Mouse (Mus musculus) hindbrain, embryonic 10.5 days (tissue): Measurements from ENCODE around the gene Kcnab2. TPM values are rescaled to one million over a fixed set of nuclear protein-coding genes. Genes with fewer than 3 reads are reported as not detected.

ENCODE experiments used
- DNase-seq: peaks from one replicate; pipeline ENCODE4 v3.0.0-alpha.2; 2017; ENCODE audit warnings: low spot score
- H3K27ac ChIP-seq: fragments of 300-500 bp; sonication (generic); 2 replicates; pipeline ENCODE4 v1.5.1; 2016; ENCODE audit warnings: mild to moderate bottlenecking, moderate library complexity
- H3K27me3 ChIP-seq: fragments of 300-500 bp; sonication (generic); 2 replicates; pipeline ENCODE4 v1.6.1; 2016; ENCODE audit warnings: mild to moderate bottlenecking; ENCODE audit not compliant: poor library complexity, insufficient read depth, severe bottlenecking
- H3K36me3 ChIP-seq: fragments of 300-500 bp; sonication (generic); 2 replicates; pipeline ENCODE4 v1.6.1; 2016; ENCODE audit warnings: mild to moderate bottlenecking, moderate library complexity
- H3K4me1 ChIP-seq: fragments of 300-500 bp; sonication (generic); replicated peaks from 2 replicates; pipeline ENCODE4 v1.6.1; 2016; ENCODE audit warnings: mild to moderate bottlenecking
- H3K4me3 ChIP-seq: fragments of 300-500 bp; sonication (generic); 2 replicates; pipeline ENCODE4 v1.5.1; 2016; ENCODE audit warnings: mild to moderate bottlenecking, moderate library complexity
- H3K9me3 ChIP-seq: fragments of 300-500 bp; sonication (generic); 2 replicates; pipeline ENCODE4 v1.6.1; 2016; ENCODE audit warnings: mild to moderate bottlenecking, moderate library complexity
- whole genome bisulfite sequencing: fragments of 180-500 bp; shearing (Covaris S2); methylation state at CpG from one replicate; pipeline ENCODE4 v1.1.7; 2016; 5-methylcytosine and 5-hydroxymethylcytosine counted together
- polyA plus RNA-seq: library from polyadenylated mRNA; unstranded; fragments of >200 nt; fragmentation: Nextera tagmentation; extraction: Ambion mirVana; gene quantifications from 2 replicates; pipeline ENCODE4 v1.2.1, GENCODE M21; 2016

Kcnab2 gene
- polyA plus RNA-seq, 1 experiment from 2014 or later, result 16.0 TPM

- 83% methylated on average over 3 of the region's 3 CpGs for WGBS
- H3K36me3 ChIP-seq, result no peaks in the 10 kb centered on the region
- no peak overlapping the region for H3K4me3 ChIP-seq
- no peaks in the 10 kb centered on the region for H3K27me3 ChIP-seq
- peaks cover 16% of the 10 kb centered on the region for H3K4me1 ChIP-seq
- no peak for DNase-seq
- 0 out of 2 replicates have a peak overlapping the region, but pooled peaks have one; percentile 8 for H3K27ac ChIP-seq
- no peaks in the 10 kb centered on the region for H3K9me3 ChIP-seq
Measured at GRCm38 (mm10) chr4:152412524-152413080, 65.1 kb downstream of the Kcnab2 start.

GRCm38 (mm10) chr4:152410961-152411360, 66.7 kb downstream of the Kcnab2 start:
- Histone ChIP-seq H3K9me3 (no peaks in the 10 kb centered on the region), H3K27me3 (no peaks in the 10 kb centered on the region), H3K4me1 (peaks cover 11% of the 10 kb centered on the region), H3K27ac (no peak overlapping the region), H3K4me3 (no peak overlapping the region), H3K36me3 (no peaks in the 10 kb centered on the region)
- WGBS, result 87% methylated on average over 13 of the region's 13 CpGs
- no peak for DNase-seq

- H3K9me3 ChIP-seq, result no peaks in the 10 kb centered on the region
- no peak overlapping the region for H3K27ac ChIP-seq
- H3K4me3 ChIP-seq, result no peak overlapping the region
- H3K36me3 ChIP-seq, result no peaks in the 10 kb centered on the region
- H3K4me1 ChIP-seq, result 0 out of 2 replicates have a peak, but pooled peaks cover 6% of the 10 kb centered on the region
- DNase-seq, result no peak
- 84% methylated on average over 8 of the region's 8 CpGs for WGBS
- H3K27me3 ChIP-seq, result no peaks in the 10 kb centered on the region
Measured at GRCm38 (mm10) chr4:152406531-152406930, 71.1 kb downstream of the Kcnab2 start.

- no peaks in the 10 kb centered on the region for H3K9me3 ChIP-seq
- 0 out of 2 replicates have a peak, but pooled peaks cover 6% of the 10 kb centered on the region for H3K4me1 ChIP-seq
- H3K4me3 ChIP-seq, result no peak overlapping the region
- WGBS, result 86% methylated on average over 7 of the region's 7 CpGs
- no peak for DNase-seq
- H3K27me3 ChIP-seq, result no peaks in the 10 kb centered on the region
- H3K27ac ChIP-seq, result no peak overlapping the region
- H3K36me3 ChIP-seq, result no peaks in the 10 kb centered on the region
Measured at GRCm38 (mm10) chr4:152405671-152406201, 71.9 kb downstream of the Kcnab2 start.

DNA sequence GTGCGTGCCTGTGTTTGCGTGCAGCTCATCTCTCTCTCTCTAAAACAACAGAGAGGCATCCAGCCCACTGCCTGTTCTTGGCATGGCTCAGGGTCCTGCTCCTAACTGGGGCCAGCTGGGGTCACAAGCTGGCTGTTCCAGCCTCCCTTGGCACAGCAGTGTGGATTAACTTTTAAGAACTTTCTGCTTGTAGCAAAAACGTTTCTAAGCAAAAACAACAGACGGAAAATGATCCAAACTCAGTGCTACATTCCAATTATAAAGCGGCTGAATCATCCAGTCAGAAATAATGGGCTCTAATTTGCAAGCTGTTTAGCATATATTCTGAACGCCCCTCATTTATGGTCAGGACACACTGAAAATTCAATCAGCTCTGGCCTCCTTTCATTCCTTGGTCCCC, 72.5 kb downstream of the Kcnab2 start:
- no peak for DNase-seq
- H3K4me3 ChIP-seq, result no peak overlapping the region
- no peaks in the 10 kb centered on the region for H3K27me3 ChIP-seq
- H3K9me3 ChIP-seq, result no peaks in the 10 kb centered on the region
- 78% methylated on average over 6 of the region's 6 CpGs for WGBS
- no peak overlapping the region for H3K27ac ChIP-seq
- H3K4me1 ChIP-seq, result 0 out of 2 replicates have a peak, but pooled peaks cover 9% of the 10 kb centered on the region
- H3K36me3 ChIP-seq, result no peaks in the 10 kb centered on the region

- 80% methylated on average over 3 of the region's 3 CpGs for WGBS
- Histone ChIP-seq H3K4me1 (0 out of 2 replicates have a peak, but pooled peaks cover 7% of the 10 kb centered on the region), H3K4me3 (no peak overlapping the region), H3K9me3 (no peaks in the 10 kb centered on the region), H3K27ac (no peak overlapping the region), H3K36me3 (no peaks in the 10 kb centered on the region), H3K27me3 (no peaks in the 10 kb centered on the region)
- no peak for DNase-seq
Measured at GRCm38 (mm10) chr4:152398926-152399325, 78.7 kb downstream of the Kcnab2 start.

GRCm38 (mm10) chr4:152392627-152393026, 85.0 kb downstream of the Kcnab2 start:
- no peak for DNase-seq
- H3K27me3 ChIP-seq, result no peaks in the 10 kb centered on the region
- no peak overlapping the region; the same call in 1 of the 2 replicates for H3K27ac ChIP-seq
- peaks cover 13% of the 10 kb centered on the region for H3K4me1 ChIP-seq
- no peaks in the 10 kb centered on the region for H3K36me3 ChIP-seq
- 88% methylated on average over 17 of the region's 17 CpGs for WGBS
- H3K9me3 ChIP-seq, result no peaks in the 10 kb centered on the region
- no peak overlapping the region for H3K4me3 ChIP-seq

- peak overlapping the region; percentile 16; the same call in 1 of the 2 replicates for H3K27ac ChIP-seq
- DNase-seq, result no peak
- no peak overlapping the region for H3K4me3 ChIP-seq
- H3K9me3 ChIP-seq, result no peaks in the 10 kb centered on the region
- no peaks in the 10 kb centered on the region for H3K27me3 ChIP-seq
- peaks cover 13% of the 10 kb centered on the region for H3K4me1 ChIP-seq
- 79% methylated on average over 5 of the region's 5 CpGs for WGBS
- H3K36me3 ChIP-seq, result no peaks in the 10 kb centered on the region
Measured at GRCm38 (mm10) chr4:152392192-152392591, 85.5 kb downstream of the Kcnab2 start.

GRCm38 (mm10) chr4:152385644-152386043, 92.0 kb downstream of the Kcnab2 start:
- DNase-seq, result no peak
- Histone ChIP-seq H3K4me3 (no peak overlapping the region), H3K27ac (no peak overlapping the region)

DNA sequence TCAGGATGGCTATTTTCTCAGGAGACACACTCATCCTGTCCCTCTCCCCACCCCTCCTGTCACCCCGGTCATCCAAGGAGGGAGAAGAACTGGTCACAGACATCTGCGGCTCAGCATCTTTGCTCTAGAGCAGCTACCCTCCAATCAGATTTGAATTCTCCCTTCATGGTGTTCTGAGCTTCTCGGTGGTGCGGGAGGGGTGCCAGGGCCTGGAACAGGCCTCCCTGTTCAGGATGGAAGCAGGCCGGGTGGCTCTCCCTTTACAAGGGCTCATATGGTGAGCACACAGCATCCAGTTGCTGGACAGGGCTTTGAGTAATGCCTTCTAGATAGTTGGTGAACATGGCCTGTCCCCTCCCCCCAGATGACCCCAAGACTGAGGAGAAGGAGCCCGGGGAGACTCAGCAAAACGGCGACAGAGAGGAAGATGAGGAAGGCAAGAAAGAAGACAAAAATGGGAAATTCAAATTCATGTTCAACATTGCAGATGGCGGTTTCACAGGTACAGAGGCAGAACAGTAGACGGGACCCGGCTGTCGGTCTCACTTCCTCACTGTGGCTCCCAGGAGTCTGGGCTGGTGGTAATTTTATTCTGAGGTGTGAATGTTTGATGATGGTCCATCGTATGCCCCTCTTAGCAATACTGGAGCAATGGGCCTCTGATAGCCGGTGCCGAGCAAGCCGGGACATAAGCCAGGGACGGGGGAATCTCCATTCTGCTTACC, 95.0 kb downstream of the Kcnab2 start:
- Histone ChIP-seq H3K4me1 (peaks cover 9% of the 10 kb centered on the region; the same call in 1 of the 2 replicates), H3K4me3 (no peak overlapping the region), H3K27ac (no peak overlapping the region), H3K27me3 (no peaks in the 10 kb centered on the region), H3K36me3 (no peaks in the 10 kb centered on the region), H3K9me3 (no peaks in the 10 kb centered on the region)
- DNase-seq, result no peak
- WGBS, result 86% methylated on average over 17 of the region's 17 CpGs

More at GRCm38 (mm10) chr4:152385644-152386043, 92.0 kb downstream of the Kcnab2 start:
- Histone ChIP-seq H3K36me3 (no peaks in the 10 kb centered on the region), H3K27me3 (no peaks in the 10 kb centered on the region), H3K4me1 (peaks cover 7% of the 10 kb centered on the region), H3K9me3 (no peaks in the 10 kb centered on the region)
- WGBS, result 69% methylated on average over 16 of the region's 16 CpGs

- Histone ChIP-seq H3K4me3 (no peak overlapping the region), H3K36me3 (no peaks in the 10 kb centered on the region), H3K4me1 (peaks cover 44% of the 10 kb centered on the region), H3K9me3 (no peaks in the 10 kb centered on the region), H3K27ac (no peak overlapping the region; the same call in 1 of the 2 replicates), H3K27me3 (peaks cover 35% of the 10 kb centered on the region)
- 62% methylated on average over 7 of the region's 7 CpGs for WGBS
- no peak for DNase-seq
Measured at GRCm38 (mm10) chr4:152365228-152365627, 112.4 kb downstream of the Kcnab2 start.

DNA sequence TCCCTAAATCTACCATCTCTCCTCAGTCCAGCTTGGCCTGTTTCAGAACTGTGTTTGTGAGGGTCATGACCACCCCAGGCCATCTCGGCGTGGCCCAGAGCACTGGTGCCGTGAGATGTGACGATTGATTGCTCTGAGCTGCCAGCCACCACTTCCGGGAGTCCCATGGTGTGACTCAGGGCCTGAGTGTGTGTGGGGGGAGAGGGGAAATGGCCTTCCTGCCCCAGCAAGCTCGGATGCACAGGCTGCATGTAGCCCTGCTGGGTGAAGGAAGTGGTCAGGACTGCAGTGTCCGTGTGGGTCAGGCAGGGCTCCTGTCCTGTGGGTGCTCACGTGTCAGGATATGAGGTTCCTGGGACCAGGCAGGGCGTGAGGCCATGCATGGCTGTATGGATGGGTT, 115.5 kb downstream of the Kcnab2 start:
- H3K9me3 ChIP-seq, result no peaks in the 10 kb centered on the region
- H3K4me1 ChIP-seq, result peaks cover 50% of the 10 kb centered on the region
- no peak for DNase-seq
- no peak overlapping the region for H3K27ac ChIP-seq
- no peaks in the 10 kb centered on the region for H3K36me3 ChIP-seq
- H3K27me3 ChIP-seq, result peaks cover 52% of the 10 kb centered on the region
- WGBS, result 78% methylated on average over 9 of the region's 9 CpGs
- H3K4me3 ChIP-seq, result no peak overlapping the region

DNA sequence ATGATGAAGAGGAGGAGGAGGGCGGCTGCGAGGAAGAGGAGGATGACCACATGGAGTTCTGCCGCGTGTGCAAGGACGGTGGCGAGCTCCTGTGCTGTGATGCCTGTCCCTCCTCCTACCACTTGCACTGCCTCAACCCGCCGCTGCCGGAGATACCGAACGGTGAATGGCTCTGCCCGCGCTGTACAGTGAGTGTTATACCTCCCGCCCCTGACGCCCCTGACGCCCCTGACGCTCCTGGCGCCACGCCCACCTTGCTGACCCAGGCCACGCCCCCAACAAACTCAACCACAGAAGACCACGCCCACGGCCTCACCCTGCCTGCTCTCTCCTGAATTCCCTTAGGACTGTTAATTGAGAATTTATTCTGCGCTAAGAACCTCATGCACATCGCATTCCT, 116.8 kb downstream of the Kcnab2 start:
- peak; percentile 76 for DNase-seq
- peaks cover 50% of the 10 kb centered on the region for H3K4me1 ChIP-seq
- no peak overlapping the region for H3K27ac ChIP-seq
- H3K9me3 ChIP-seq, result no peaks in the 10 kb centered on the region
- peak overlapping the region; percentile 39 for H3K4me3 ChIP-seq
- H3K36me3 ChIP-seq, result no peaks in the 10 kb centered on the region
- peaks cover 46% of the 10 kb centered on the region for H3K27me3 ChIP-seq
- whole genome bisulfite sequencing, result under 1% methylated on average over 24 of the region's 24 CpGs
